Comparison of ENCODE assay signal across 8 mouse cellular contexts in genomic region chr11:68874841-68875240, GRCm38 (mm10). TPM values are rescaled to one million over a fixed set of nuclear protein-coding genes. Genes with fewer than 3 reads are reported as not detected.
DNase-seq lines count a peak whose midpoint lies in the region; ATAC-seq and TF ChIP-seq lines count a peak whose summit lies in the region.

No protein-coding gene starts in this region.

- no peak overlapping the region for H3K4me3 ChIP-seq in forebrain, embryonic 14.5 days (ENCODE audit: low read depth, low read length)
- H3K4me3 ChIP-seq in forebrain, embryonic 12.5 days (replicated peaks), result no peak overlapping the region
- H3K4me3 ChIP-seq in intestine, postnatal 0 days (ENCODE audit: low read depth, low read length), result no peak overlapping the region

- DNase-seq in forebrain, embryonic 14.5 days (ENCODE audit: low spot score), result peak; percentile 86
- peak; percentile 75 for DNase-seq in urinary bladder, postnatal 14 days (ENCODE audit: low spot score)
- no peak for DNase-seq in urinary bladder, postnatal 10 days (ENCODE audit: low spot score)
- peak; percentile 89 for DNase-seq in embryo, embryonic 10.5 days (ENCODE audit: low spot score)
- peak; percentile 81 for DNase-seq in lung, postnatal 10 days
- peak; percentile 62 to 84 for DNase-seq in spleen, postnatal 4 days (ENCODE audit: low spot score in 2 of 2)

- H3K9me3 ChIP-seq in forebrain, embryonic 14.5 days (replicated peaks; ENCODE audit: control insufficient read depth, low read length), result no peaks in the 10 kb centered on the region
- H3K9me3 ChIP-seq in forebrain, embryonic 12.5 days, result no peaks in the 10 kb centered on the region
- H3K9me3 ChIP-seq in intestine, postnatal 0 days (ENCODE audit: control insufficient read depth), result no peaks in the 10 kb centered on the region

- no peaks in the 10 kb centered on the region for H3K4me1 ChIP-seq in forebrain, embryonic 14.5 days (ENCODE audit: control insufficient read depth, insufficient read depth, low read length)
- H3K4me1 ChIP-seq in forebrain, embryonic 12.5 days, result no peaks in the 10 kb centered on the region
- no peaks in the 10 kb centered on the region for H3K4me1 ChIP-seq in intestine, postnatal 0 days (replicated peaks; ENCODE audit: control insufficient read depth, insufficient read depth, low read length)

- no peak overlapping the region for H3K9ac ChIP-seq in forebrain, embryonic 14.5 days (ENCODE audit: low read length)
- H3K9ac ChIP-seq in forebrain, embryonic 12.5 days, result no peak overlapping the region
- H3K9ac ChIP-seq in intestine, postnatal 0 days (ENCODE audit: low read depth, low read length), result no peak overlapping the region

- H3K27ac ChIP-seq in forebrain, embryonic 14.5 days (ENCODE audit: low read depth, low read length), result no peak overlapping the region
- H3K27ac ChIP-seq in forebrain, embryonic 12.5 days, result no peak overlapping the region
- no peak overlapping the region for H3K27ac ChIP-seq in intestine, postnatal 0 days (ENCODE audit: low read depth, low read length)

- 0% methylated on average over 2 of the region's 2 CpGs for WGBS in forebrain, embryonic 14.5 days
- 0% methylated on average over 2 of the region's 2 CpGs for WGBS in forebrain, embryonic 12.5 days
- WGBS in intestine, postnatal 0 days, result 0% methylated on average over 2 of the region's 2 CpGs

- TF ChIP-seq CTCF in intestine, postnatal 0 days (IDR thresholded peaks at IDR 0.05; ENCODE audit: low read depth), result peak; percentile 87

- ATAC-seq in forebrain, embryonic 14.5 days, result no peak
- ATAC-seq in forebrain, embryonic 12.5 days (ENCODE audit: low FRiP score), result no peak
- no peak for ATAC-seq in intestine, postnatal 0 days

- no peak overlapping the region for H3K4me2 ChIP-seq in forebrain, embryonic 14.5 days (ENCODE audit: low read length)
- no peak overlapping the region for H3K4me2 ChIP-seq in forebrain, embryonic 12.5 days
- H3K4me2 ChIP-seq in intestine, postnatal 0 days (replicated peaks; ENCODE audit: low read depth), result no peak overlapping the region

- no peaks in the 10 kb centered on the region for H3K27me3 ChIP-seq in forebrain, embryonic 14.5 days (replicated peaks; ENCODE audit: control insufficient read depth, insufficient read depth, low read length)
- H3K27me3 ChIP-seq in forebrain, embryonic 12.5 days, result no peaks in the 10 kb centered on the region
- H3K27me3 ChIP-seq in intestine, postnatal 0 days (replicated peaks; ENCODE audit: control insufficient read depth, insufficient read depth, low read length), result no peaks in the 10 kb centered on the region

- H3K36me3 ChIP-seq in forebrain, embryonic 14.5 days (ENCODE audit: control insufficient read depth, insufficient read depth, low read length), result no peaks in the 10 kb centered on the region
- no peaks in the 10 kb centered on the region for H3K36me3 ChIP-seq in forebrain, embryonic 12.5 days (replicated peaks)
- H3K36me3 ChIP-seq in intestine, postnatal 0 days (ENCODE audit: control insufficient read depth, insufficient read depth), result no peaks in the 10 kb centered on the region

RNA-seq across cellular contexts. Expression of gene Ndel1, which starts 3.2 kb away (rescaled TPM):
- polyA plus RNA-seq in forebrain, embryonic 14.5 days (2014; fragmentation: Nextera tagmentation; extraction: Ambion mirVana), result 70.0 and 80.2 TPM in 2 replicates
- polyA plus RNA-seq in forebrain, embryonic 12.5 days (2016; fragmentation: Nextera tagmentation; extraction: Ambion mirVana), result 58.3 and 61.3 TPM in 2 replicates
- 63.6 and 67.6 TPM in 2 replicates for polyA plus RNA-seq in intestine, postnatal 0 days (2015; fragmentation: Nextera tagmentation; extraction: Ambion mirVana)

RNA-seq across cellular contexts. Expression of gene Rnf222, which starts 13.5 kb away (rescaled TPM):
- polyA plus RNA-seq in forebrain, embryonic 14.5 days (2014; fragmentation: Nextera tagmentation; extraction: Ambion mirVana), result not detected in 2 replicates
- 0.06 TPM in 1 of 2 replicates, not detected in the other for polyA plus RNA-seq in forebrain, embryonic 12.5 days (2016; fragmentation: Nextera tagmentation; extraction: Ambion mirVana)
- polyA plus RNA-seq in intestine, postnatal 0 days (2015; fragmentation: Nextera tagmentation; extraction: Ambion mirVana), result 0.04 and 0.13 TPM in 2 replicates

RNA-seq across cellular contexts. Expression of gene Rpl26, which starts 26.5 kb away (rescaled TPM):
- 673 and 871 TPM in 2 replicates for polyA plus RNA-seq in forebrain, embryonic 14.5 days (2014; fragmentation: Nextera tagmentation; extraction: Ambion mirVana)
- polyA plus RNA-seq in forebrain, embryonic 12.5 days (2016; fragmentation: Nextera tagmentation; extraction: Ambion mirVana), result 781 and 837 TPM in 2 replicates
- polyA plus RNA-seq in intestine, postnatal 0 days (2015; fragmentation: Nextera tagmentation; extraction: Ambion mirVana), result 623 and 626 TPM in 2 replicates

RNA-seq across cellular contexts. Expression of gene Odf4, which starts 52.0 kb away (rescaled TPM):
- 0.23 TPM in 1 of 2 replicates, not detected in the other for polyA plus RNA-seq in forebrain, embryonic 14.5 days (2014; fragmentation: Nextera tagmentation; extraction: Ambion mirVana)
- polyA plus RNA-seq in forebrain, embryonic 12.5 days (2016; fragmentation: Nextera tagmentation; extraction: Ambion mirVana), result 0.18 and 0.54 TPM in 2 replicates
- not detected in 2 replicates for polyA plus RNA-seq in intestine, postnatal 0 days (2015; fragmentation: Nextera tagmentation; extraction: Ambion mirVana)
